Mouse (Mus musculus): ENCODE measurements at regions not wholly inside any gene's neighbourhood (a gene's known extent, or its start where the extent isn't known, plus 50 kb on each side); places are given as distances from the start of the nearest gene placed in this dataset.
A peak's percentile ranks its signal among the peaks of the same experiment; 100 is the strongest.
"Not testable (repeated sequence)": the region's sequence is repeated elsewhere in the genome, so short reads cannot be mapped to it uniquely, and the experiment has no call there.

DNA sequence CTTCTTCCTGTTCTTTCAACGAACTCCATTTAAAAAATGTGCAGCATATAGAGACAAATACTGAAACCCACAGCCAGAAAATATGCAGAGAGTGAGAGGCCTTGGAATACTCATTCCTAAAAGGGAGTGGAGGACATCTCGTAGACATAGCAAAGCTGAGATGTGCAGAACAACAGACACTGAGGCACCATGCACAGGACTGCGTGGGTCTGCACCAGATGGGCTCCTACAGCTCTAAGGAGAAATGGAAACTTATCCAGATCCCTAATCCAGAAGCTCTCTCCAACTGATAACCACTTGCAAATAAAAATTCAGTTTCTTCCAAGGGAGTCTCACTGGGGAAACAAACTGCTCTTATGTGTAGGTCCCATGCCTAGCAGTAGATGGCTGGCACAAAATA, 101.6 kb downstream of the Slc25a24 start:
- DNase-seq (ENCODE audit: extremely low read depth, low read depth): no peak

DNA sequence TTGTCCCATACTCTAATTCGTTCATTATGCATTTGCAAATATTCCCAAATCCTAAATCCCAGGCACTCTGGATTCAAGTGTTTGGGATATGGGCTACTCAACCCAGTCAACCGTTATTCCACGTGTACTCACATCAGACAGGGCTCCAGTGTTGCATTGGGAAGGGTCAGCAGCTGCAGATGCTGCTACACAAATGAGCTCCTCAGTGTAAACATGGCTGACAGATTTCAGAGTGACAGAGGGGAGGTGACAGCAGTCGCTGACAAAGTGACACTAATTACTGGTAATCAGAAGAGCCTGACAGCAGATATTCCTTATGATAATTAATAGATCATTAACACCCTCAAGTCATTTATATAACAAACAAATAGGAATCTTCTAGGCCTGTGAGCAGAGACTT, 106.2 kb upstream of the Vav3 start:
- no peak for DNase-seq (ENCODE audit: extremely low read depth, low read depth)

DNA sequence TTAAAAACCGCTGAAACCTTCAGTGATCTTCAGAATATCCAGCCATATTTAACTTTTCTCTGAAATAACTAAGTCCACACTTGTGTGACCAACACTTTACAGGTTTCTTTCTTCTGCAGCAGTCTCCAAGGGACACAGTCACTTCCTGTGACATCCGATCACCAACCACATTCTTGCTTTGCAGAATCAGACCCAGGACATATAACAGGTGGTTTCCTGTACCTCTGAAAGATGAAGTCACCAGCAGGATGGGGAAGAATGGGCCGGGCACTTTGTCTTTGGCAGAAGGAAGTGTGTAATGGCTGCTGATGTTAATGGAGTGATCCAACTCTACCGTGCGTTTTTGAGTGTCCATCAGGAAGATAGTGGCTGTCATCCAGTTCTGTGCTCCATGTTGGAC, 103.5 kb upstream of the Vav3 start:
- no peak for DNase-seq (ENCODE audit: extremely low read depth, low read depth)

- DNase-seq (ENCODE audit: extremely low read depth, low read depth): no peak
Measured at GRCm38 (mm10) chr3:109243491-109243890, 97.0 kb upstream of the Vav3 start.

- no peak for DNase-seq (ENCODE audit: extremely low read depth, low read depth)
Measured at GRCm38 (mm10) chr3:109248801-109249200, 91.7 kb upstream of the Vav3 start.

DNA sequence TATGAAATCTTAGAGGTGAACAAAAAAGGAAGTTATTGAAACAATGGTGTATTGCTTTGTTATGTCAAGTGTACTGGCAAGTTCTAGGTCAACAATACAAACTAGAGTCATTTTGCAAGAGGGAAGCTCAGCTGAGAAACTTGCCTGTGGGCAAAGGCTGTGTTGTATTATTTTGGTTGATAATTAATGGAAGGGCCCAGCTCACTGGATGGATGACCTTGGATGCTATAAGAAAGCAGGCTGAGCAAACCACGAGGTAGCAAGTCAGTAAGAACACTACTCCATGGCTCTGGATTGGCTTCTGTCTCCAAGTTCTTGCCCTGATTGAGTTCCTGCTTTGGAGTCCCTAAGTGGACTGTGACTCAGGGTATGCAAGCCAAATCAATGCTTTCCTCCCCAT, 91.1 kb upstream of the Vav3 start:
- DNase-seq (ENCODE audit: extremely low read depth, low read depth): no peak

GRCm38 (mm10) chr3:109249989-109250388, 90.5 kb upstream of the Vav3 start:
- no peak for DNase-seq (ENCODE audit: extremely low read depth, low read depth)

DNA sequence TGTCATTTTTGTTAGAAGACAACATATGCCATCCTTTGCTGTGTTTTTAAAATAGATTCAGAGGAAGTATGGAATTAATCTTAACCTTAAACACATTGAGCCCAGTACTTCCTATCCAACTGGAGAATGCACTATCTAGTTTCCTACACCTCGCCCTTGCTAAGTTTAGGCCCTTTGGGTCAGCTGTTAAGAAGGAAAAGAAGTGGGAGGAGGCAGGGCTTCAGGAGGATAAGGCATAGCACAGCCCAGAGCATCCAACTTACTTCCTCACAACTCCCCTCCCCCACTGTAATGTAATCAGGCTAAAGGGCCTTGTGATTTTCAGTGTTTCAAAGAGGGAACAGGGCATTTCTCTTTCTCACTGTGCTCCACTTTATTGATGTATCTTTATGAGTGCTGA, 88.7 kb upstream of the Vav3 start:
- peak; percentile 84 for DNase-seq (ENCODE audit: extremely low read depth, low read depth)

DNA sequence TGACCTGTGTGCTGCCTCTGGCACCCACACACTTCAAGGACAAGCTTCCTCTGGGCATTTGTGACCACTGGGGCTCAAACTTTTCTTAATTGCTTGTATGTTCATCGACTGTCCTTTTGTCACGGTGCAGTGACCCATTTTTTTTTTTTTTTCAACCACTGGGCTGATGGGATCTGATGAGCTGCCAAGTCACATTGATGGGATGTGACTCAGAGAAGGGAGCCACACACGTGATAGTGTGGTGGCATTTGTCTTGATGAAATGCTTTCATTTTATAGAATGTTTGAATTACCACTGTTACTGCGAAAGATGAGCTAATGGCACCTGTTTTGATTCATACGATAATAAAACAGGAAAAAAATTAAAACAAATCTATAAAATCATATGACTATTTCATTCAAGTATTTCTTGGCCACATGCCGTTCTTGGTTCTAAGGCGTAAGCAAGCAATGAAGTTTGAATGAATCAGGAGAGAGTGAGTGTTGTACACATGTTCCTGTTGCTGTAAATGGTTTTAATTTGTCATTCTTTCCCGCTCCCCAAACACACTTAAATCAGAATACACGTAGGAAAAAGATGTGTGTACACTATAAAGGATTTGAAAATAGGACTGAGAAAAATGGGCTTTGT, 86.3 kb upstream of the Vav3 start:
- no peak for DNase-seq (ENCODE audit: extremely low read depth, low read depth)

DNA sequence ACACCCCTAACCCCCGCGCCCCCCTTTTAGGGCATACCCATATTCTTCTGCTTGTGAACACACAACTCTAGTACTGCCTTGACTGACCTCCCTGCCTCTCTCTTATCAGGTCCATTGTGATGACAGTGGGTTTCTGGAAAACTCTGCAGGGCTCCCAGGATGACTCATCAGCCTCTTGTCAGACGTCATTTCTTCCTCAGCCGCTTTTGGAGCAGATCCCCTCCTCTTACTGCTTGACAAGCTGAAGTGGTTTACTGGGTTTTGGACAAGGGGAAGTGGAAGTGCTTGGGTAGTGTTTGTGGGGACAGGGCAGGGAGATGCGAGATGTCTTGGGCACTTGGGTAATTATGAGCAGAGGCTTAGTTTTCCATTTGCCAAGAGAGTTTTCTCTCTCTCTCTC, 85.5 kb upstream of the Vav3 start:
- peak; percentile 67 for DNase-seq (ENCODE audit: extremely low read depth, low read depth)

DNA sequence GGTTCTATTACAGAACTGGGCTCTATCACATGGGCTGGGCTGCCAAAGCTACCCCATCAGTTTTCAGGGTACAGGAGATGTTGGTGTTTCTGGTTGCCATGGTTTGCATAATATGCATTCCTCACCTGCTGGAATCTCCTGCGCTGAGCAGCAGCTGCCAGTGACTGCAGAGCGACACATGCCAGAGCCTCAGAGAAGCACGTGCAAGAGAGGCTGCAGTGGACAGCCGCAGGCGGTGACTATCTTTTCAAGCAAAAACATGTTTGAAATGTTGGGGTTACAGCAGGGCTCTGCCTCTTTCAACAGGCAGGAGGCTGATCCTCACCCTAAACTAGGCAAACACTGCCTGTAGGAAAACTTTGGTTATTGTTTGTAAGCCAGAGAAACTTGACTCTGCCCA, 83.7 kb upstream of the Vav3 start:
- DNase-seq (ENCODE audit: extremely low read depth, low read depth): no peak

DNA sequence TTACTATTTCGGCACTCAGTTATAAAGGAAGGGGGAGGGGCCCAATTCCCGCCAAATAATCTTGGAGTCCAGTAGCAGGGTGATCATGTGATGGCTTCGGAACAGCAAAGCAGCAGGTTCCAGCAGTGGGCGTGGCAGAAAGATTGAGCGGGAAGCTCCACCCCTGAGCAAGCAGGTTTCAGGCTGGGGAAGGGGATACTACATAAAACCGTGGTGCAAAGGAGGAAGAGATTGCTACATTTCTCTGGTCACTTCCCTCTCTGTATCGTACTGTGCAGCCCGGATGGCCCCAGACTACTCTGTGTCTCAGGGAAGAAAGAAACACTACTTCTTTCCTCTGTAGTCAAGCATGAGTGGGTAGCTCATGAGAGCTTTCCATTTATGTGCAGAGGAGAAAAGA, 73.5 kb upstream of the Vav3 start:
- not testable (repeated sequence) for DNase-seq (ENCODE audit: extremely low read depth, low read depth)

- DNase-seq (ENCODE audit: extremely low read depth, low read depth): no peak
Measured at GRCm38 (mm10) chr3:109270783-109271182, 69.7 kb upstream of the Vav3 start.

DNA sequence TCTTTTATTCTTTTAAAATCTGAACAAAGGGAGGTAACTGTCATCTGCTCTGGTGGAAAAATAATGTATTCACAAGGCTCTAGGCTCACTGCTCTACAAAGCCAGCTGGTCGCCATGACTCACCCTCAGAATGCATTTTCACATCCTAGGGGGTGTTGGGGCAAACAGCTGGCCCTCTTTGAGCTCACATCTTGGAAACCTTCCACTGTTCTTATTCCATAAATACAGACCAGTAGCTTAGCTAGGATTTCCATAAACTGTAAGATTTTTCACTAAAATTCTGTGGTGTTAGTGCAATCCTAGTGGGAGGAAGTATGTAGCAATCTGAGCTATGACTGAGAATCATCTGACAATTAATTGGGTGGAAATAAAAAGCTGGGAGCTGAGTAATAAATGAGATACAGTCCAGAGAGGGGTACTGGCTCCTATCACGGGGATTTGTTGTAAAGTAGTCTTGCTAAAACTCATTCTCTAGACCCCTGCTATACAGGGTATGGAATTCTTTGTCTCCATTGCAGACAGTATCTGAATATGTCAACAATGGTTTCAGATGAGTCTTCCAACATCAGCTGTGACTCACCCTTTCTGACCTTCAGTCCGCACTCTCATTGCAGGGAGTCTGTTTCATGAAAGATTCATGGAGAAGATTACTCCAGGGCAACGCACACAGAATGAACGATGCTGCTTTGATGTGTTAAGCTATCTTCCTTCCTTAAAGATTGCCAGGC, 67.2 kb upstream of the Vav3 start:
- no peak for DNase-seq (ENCODE audit: extremely low read depth, low read depth)

DNA sequence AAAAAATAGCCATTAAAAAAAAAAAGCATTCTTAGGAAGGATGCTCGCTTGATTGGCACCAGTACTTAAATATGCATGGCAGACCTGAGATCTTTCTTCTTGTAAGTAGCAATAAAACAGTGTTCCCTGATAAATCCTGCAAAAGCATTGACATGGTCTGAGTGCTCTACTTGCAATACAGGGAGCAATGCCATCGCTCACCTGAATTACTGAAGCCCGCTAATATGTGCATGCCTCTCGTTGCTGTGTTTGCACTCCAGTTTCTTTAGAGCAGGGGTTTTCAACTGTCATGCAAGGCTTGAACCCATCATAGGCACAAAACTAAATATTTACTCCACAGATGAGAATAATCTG, 66.7 kb upstream of the Vav3 start:
- DNase-seq (ENCODE audit: extremely low read depth, low read depth): no peak

GRCm38 (mm10) chr3:109279086-109279485, 61.4 kb upstream of the Vav3 start:
- DNase-seq (ENCODE audit: extremely low read depth, low read depth): no peak

GRCm38 (mm10) chr3:109286590-109286989, 53.9 kb upstream of the Vav3 start:
- DNase-seq (ENCODE audit: extremely low read depth, low read depth): peak; percentile 23

All from MEL-GATA-1-ER (cell line).